Mouse (Mus musculus) heart, postnatal 4 days (tissue): ENCODE data around the gene Gm20517. TPM values are rescaled to one million over a fixed set of nuclear protein-coding genes. Genes with fewer than 3 reads are reported as not detected.

Experiments
- DNase-seq: peaks from one replicate; pipeline ENCODE4 v3.0.0; 2021
- total RNA-seq, 2 experiments: library from RNA; stranded (reverse); gene quantifications; 2 replicates each; pipeline ENCODE4 v1.2.3; 2021

Gm20517 gene
- total RNA-seq, 2 experiments from 2014 or later, result 3.9 to 4.4 TPM

- no peak for DNase-seq
Observed at GRCm38 (mm10) chr17:47682836-47683235, 71.4 kb downstream of the Gm20517 start.

- peak; percentile 95 for DNase-seq
Observed at GRCm38 (mm10) chr17:47687409-47688343, 76.3 kb downstream of the Gm20517 start.

GRCm38 (mm10) chr17:47688344-47688607, 76.9 kb downstream of the Gm20517 start, which contains the start of gene Tomm6:
Gene Tomm6 (minus strand): TSS chr17:47688386.
- DNase-seq, result no peak

GRCm38 (mm10) chr17:47688608-47689575, 77.5 kb downstream of the Gm20517 start, which contains the start of gene Frs3:
Gene Frs3 (plus strand): TSS chr17:47689030.
- DNase-seq, result peak; percentile 83

GRCm38 (mm10) chr17:47689894-47690293, 78.5 kb downstream of the Gm20517 start:
- DNase-seq, result no peak

GRCm38 (mm10) chr17:47691650-47692049, 80.3 kb downstream of the Gm20517 start:
- DNase-seq, result no peak

- peak; percentile 23 for DNase-seq
Observed at GRCm38 (mm10) chr17:47693671-47694441, 82.5 kb downstream of the Gm20517 start.

- DNase-seq, result no peak
Observed at GRCm38 (mm10) chr17:47694442-47694502, 82.9 kb downstream of the Gm20517 start, which contains the start of gene Gm21981. Gene Gm21981 (minus strand): TSS chr17:47694455.

GRCm38 (mm10) chr17:47694503-47695336, 83.3 kb downstream of the Gm20517 start, which contains the start of gene Prickle4:
Gene Prickle4 (minus strand): TSS chr17:47694736.
- peak; percentile 99 for DNase-seq

GRCm38 (mm10) chr17:47695337-47695710, 83.9 kb downstream of the Gm20517 start:
- no peak for DNase-seq

- no peak for DNase-seq
Observed at GRCm38 (mm10) chr17:47698156-47698555, 86.8 kb downstream of the Gm20517 start.

GRCm38 (mm10) chr17:47699055-47699454, 87.7 kb downstream of the Gm20517 start:
- no peak for DNase-seq

- DNase-seq, result no peak
Observed at GRCm38 (mm10) chr17:47701793-47702192, 90.4 kb downstream of the Gm20517 start.

- DNase-seq, result no peak
Observed at GRCm38 (mm10) chr17:47702548-47703345, 91.4 kb downstream of the Gm20517 start.

GRCm38 (mm10) chr17:47703556-47703955, 92.2 kb downstream of the Gm20517 start:
- no peak for DNase-seq

GRCm38 (mm10) chr17:47704692-47705091, 93.3 kb downstream of the Gm20517 start:
- no peak for DNase-seq

GRCm38 (mm10) chr17:47706196-47706595, 94.8 kb downstream of the Gm20517 start:
- DNase-seq, result peak; percentile 41

- no peak for DNase-seq
Observed at GRCm38 (mm10) chr17:47707961-47708360, 96.6 kb downstream of the Gm20517 start.

GRCm38 (mm10) chr17:47708972-47709371, 97.6 kb downstream of the Gm20517 start:
- no peak for DNase-seq

GRCm38 (mm10) chr17:47710036-47710435, 98.6 kb downstream of the Gm20517 start:
- DNase-seq, result no peak

- DNase-seq, result no peak
Observed at GRCm38 (mm10) chr17:47711883-47712282, 100.5 kb downstream of the Gm20517 start.
